Mouse (Mus musculus): ENCODE measurements around the gene Chd6.

Gene Chd6

DNA sequence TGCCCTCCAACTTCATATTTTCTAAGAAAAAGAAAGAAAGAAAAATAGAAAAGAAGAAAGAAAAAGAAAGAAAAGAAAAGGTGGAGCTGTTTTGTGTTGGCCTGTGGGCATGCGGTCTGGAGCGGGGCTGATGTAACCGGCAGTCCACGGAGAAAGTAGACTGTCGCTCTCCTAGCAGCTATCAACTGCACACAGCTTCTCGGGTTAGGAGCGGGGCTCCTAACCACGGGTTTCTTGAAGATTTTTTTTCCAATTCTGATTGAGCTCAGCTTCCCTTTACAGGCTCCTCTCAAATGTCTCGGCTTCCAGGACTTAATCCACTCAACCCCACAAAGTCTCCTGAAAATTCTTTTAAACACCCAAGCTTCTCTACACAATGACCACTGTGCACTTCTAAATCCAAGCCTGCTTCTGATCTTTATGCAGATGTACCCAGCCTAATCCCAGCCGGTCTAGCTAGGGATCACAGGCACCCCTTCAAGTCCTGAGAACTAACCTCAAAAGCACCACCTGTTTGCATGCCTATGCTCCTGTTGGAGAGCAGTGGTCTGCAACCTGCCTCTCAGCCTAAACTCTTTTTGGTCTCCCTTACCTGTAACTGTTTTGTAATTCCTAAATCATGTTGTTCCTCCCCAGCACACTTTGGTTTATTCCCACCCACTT lies 42.6 kb downstream of the Chd6 start:
- DNase-seq: no peak

DNA sequence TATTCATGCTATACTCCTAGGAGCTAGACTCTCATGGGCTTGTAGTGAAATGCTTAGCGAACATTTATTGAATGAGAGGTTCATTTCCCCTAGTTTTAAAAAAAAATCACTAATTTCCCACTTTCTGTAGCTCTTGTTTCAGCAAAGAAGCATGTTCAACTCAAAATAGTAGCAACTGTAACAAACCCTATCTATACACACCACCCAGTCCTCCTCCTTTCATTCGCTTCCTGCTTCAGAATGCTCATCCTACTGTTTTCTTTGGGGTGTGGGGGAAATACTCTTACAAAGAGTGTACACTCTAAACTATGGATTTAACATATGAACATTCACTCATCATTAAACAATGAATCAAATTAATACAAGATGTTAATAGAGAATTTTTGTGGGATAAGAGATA lies 43.3 kb downstream of the Chd6 start:
- DNase-seq: no peak

DNA sequence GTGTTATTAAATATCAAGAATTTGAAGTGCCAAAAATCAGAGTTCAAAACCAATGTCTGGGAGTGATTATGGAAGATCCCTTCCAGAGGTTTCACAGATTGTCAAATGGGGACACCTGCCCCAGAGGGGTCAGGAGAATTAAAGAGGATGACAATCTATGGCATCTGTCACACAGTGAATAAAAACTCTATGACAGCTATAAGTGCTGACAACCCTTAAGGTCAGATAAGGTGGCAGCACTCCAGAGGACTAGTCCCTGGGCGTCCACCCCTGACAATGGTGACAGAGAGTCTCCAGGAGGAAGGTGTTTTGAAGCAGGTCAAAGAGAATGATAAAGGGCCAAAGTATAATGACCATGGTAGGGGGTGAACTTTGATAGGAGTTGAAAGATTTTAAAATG lies 44.0 kb downstream of the Chd6 start:
- no peak for DNase-seq

DNA sequence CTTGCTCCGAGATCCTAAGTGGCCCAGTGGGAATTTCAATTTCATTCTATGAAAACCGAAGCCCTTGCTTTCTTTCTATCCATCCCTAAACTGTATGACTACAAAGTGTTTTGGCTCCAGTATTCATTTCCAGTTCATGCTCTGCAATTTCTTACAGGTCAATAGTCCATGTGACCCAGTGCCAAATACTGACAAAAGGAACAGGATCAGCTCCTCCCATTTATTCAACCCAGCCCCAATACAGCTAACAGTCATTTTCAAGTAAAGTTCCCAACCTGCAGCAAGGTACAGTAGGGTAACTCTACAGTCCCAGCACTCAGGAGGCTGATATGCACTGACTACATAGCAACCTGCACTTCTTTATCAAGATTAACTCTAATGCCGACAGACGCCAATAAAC lies 50.0 kb downstream of the Chd6 start:
- no peak for DNase-seq

DNA sequence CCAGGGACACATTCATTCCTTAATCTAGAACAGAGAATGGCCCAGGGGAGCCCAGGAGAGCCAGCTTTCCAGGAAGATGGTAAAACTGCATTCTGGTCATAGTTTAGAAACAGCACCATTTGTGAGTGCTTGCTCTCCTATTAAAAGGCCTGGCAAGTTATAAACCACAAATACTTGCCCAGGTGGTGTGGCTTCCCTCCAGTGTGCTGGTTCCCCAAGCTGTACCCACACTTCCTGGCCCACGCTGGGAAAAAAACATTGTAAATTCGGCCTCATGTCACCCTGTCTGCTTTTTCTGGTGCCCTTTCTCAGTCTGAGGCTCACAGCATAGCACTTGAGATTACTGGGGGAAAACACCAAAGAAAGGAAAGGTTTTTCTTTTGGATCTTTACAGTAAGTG lies 55.1 kb downstream of the Chd6 start:
- peak; percentile 28 to 53 for DNase-seq

DNA sequence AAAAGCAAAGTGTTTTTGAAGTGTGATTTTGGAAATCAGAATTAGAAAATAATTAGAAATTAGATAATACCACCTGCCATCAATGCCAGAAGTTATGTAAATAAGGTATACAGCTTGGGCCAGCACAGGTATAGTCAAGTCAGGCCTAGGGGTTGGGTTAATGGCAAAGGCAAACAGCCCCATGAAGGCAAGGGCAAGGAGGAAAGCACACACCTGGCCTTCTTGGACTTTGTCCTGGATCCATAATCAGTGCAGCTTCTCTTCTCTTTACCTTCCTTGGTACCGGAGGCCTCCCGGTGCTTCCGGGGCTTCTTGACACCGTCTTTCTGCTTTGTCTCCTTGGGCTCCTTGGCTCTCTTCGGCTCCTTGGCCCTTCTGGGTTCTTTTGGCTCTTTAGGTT lies 56.7 kb downstream of the Chd6 start:
- no peak for DNase-seq

DNA sequence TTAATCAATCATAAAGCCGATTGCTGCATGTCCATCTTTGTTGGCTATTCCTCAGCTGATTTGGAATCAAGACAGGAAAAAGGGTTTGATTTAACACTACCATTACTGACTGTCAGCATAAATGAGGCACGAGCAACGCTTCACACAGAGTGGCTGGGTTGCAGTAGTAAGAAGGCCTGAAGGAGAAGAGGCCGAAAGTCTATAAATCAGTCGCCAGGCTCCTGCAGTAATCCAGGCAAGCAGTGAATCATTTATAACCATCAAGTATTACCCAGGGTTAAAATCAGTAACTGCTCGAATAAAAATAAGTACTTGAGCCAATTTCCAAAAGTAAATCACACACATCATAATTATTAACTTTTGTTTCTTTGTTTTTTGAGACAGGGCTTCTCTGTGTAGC lies 59.4 kb downstream of the Chd6 start:
- DNase-seq: no peak

DNA sequence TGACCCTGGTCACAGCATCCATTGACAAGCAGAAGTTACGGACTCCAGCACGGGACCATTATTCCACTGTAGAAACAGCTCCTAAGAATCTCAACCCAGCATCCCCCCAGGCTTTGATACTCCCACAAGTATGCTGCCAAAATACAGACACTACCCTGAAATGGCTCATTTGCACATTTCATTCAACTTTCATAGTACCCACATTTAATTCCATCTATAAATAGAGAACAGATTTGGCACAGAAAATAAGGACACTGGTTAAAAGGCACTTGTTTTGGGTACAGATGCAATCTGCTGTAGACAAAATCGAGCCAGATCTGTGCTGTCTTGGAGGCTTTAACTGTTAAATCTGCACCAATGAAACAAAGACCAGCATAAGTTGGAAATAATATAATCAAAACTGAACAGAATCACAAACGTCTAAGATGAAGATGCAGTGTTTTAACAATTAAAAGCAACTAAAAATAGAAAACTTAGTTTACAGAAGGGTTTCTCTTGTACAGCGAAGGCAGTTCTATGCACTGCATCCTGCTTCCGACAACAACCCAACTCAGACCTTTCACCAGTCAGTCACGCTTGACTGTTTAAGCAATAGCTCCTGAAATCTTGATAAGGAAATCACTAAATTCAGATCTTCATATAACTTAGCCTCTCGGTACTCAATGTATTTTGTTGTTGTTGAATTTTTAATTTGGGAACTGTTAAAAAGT lies 64.2 kb downstream of the Chd6 start:
- no peak for DNase-seq

DNA sequence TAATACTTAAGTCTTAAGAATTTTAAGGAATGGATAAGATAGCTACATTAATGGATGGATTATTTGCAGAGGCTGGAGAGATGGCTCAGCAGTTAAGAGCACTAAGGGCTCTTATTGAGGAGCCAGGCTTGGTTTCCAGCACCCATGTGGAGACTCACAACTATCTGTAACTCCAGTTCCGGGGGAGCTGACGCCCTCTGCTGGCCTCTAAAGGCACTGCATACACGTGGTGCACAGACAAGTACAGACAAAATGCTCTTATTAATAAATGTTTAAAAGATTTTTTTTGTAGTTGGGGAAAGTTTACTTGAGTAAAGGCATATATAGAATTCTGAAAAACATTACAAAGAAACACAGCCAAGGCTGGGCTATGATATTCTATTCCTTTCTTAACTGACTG lies 66.0 kb downstream of the Chd6 start:
- DNase-seq: no peak

DNA sequence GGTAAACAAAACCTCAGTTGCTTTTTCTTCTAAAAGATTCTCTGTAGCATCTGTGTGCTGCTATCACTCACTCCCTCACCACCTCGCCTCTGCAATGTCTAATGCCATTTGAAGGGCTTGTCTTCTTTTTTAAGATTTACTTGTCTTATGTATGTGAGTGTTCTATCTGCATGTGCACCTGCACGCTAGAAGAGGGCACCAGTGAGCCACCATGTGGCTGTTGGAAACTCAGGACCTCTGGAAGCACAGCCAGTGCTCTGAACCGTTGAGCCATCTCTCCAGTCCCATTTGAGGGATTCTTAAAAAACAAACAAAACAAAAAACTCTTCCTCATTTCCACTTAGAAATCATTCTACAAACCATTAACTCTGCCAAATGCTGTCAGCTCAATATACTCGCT lies 68.1 kb downstream of the Chd6 start:
- no peak for DNase-seq

DNA sequence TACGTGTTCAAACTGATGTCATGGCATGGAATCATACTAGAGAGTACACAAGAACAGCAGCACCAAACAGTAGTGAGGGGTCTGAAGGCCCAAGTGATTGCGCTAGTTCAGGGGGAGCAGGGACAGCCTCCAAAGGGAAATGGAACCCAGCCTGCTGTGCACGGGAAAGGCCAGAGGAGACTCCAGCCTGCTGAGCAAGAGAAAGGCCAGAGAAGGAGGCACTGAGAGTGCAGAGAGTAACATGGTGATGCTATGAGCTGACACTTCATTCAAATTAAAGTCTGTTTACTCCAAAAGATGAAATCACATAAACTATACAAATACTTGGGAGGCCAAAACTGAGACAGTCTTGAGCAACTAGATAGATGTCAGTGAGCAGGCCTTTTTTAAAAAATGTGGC lies 71.1 kb downstream of the Chd6 start:
- no peak for DNase-seq

DNA sequence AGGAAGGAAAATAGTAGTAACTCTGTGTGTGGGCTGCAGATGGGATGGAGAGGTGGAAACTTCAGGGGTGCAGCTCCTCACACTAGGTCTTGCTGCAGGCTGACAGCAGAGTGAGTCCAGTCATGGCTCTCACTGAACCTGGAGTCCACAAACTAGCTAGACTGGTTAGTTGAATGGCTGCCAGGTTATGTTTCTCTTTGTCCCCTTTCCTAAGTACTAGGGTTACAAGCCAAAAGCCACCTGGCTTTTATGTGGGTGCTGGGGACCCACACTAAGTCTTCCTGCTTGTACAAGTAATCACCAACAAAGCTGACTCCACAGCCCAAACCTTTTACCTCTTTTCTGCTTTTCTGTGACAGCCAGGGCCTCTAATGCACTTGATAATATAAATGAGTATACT lies 75.7 kb downstream of the Chd6 start:
- DNase-seq: no peak

DNA sequence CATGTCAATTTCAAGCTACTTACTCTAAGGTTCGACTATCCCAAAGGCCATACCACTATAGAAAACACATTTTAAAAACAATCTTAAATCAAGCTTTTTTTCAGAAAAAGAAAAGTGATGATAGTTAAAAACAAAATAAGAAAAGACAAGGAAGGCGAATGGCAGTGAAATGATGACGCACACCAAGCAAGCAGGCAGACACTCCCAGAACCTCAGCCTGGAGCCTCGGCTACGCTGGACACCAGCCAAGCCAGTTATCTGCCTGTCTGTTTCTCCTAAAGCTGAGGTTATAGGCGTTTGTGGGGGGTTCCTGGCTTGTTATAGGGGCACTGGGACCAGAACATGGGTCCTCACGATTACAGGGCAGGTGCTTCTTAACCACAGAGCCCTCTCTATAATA lies 76.5 kb downstream of the Chd6 start:
- DNase-seq: peak; percentile 30 to 38

DNA sequence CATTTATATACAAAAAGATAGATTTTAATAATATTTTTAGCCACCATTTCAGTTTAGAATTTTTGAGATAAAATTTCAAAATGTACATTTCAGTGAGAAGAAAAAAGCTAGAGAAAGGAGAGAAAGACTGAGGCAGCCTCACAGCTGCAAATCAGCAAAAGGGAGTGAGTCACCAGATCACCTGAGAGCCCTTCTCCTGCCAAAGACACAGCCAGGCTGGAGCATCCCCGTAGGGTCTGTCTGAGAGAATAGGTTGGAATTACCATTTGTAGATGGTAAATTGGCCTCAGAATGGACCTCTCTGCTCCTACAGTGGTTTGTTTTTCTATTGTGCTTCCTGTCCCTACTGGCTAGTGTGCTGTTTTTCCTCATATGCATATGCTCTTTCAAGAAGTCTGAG lies 84.3 kb downstream of the Chd6 start:
- DNase-seq: peak; percentile 9 to 21

DNA sequence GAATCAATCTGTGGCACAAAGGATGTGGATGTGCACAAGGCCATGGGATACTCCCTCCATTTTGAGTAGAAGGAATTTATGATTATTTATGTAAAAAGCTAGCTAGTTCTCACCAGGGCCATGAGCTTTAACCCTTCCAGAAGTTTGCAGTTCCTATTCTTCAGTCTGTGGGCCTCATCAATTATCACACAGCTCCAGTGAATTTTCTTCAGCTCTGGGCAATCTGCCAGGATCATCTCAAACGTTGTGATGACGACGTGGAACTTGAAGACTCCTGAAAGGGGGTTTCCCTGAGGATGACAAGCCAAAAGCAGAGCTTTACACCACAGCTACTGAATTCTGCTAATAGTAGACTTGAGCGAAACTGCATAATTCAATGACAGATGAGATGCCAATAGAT lies 91.0 kb downstream of the Chd6 start:
- no peak for DNase-seq

DNA sequence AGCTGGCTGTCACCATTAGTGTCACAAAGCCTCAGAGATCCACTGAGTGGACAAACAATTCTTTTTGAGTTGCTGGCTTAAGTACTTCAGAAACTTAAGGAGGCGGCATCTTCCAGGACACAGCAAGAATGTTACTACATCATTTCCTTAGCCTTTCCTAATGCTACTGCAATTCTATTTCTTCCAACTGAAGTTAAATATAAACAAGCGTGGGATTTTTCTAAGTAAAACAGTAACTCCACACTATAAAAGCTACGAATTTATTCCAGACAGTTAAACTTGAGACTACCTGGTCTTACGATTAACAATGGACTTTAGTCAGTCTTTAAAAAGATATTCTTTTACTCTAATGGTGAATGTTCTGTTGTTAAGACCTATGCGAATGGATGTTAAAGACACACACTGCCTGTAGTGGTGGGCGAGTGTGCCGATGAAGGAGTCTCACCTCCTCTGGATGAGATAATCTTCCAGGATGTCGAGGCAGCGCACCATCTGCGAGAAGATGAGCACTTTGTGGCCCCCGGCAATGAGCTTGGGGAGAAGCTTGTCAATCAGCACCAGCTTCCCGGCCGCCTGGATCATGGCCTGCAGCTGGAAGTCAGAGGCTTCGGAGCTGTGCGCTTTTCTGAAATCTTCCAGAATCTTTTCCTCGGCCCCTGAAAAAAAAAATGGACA lies 96.2 kb downstream of the Chd6 start:
- DNase-seq: no peak

DNA sequence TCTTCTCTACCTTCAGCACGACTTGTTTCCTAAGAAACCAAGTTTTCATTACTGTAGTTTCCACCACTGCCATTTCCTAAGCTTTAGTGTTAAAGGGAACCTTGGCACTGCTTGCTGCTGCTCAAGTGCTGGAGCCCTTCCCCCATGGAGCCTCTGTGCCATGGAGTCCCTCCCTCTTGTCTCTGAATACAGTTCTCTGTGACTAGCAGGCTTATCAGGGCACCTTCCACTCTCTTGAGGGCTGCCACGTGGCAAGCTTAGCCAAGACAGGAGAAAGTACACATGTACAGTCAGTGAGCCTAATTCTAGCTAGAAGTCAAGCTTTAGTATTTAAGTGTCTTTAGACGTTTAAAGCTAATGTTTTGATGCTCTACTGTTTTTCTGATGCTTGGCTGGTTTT lies 104.5 kb downstream of the Chd6 start:
- DNase-seq: no peak

DNA sequence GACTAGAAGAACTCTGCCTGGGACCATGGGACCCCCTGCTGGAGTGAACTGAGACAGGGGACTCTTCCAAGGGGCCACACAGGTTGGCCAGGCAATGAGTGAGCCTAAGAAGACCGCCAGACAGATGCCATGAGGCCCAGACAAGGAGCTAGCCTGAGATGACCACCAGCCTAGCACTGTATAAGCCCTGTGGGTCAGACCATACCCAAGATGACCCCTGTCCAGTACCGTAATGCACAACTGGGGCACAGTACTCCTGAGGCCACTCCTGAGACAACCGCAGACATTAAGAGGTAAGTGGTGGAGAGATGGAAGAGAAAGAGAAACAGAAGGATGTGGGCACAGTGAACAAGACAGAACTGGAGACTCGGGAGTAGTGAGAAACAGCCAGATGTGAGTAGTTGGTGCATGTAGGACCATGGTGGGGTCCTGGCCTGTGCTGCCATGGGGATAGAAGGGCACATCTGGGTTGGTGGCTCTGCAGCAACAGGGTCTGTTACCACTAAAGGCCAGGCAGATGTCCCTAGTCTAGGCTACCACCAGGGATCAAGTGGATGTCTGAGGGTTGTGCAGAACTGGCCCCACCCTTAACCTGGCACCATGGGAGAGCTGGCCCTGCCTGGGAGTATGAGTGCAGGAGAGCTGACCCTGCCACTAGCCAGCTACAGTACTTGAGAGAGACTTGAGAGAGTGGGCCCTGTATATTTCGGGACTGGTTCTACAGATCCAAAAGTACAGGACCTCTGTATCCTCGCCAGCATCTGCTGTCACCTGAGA lies 111.7 kb downstream of the Chd6 start:
- DNase-seq: no peak

DNA sequence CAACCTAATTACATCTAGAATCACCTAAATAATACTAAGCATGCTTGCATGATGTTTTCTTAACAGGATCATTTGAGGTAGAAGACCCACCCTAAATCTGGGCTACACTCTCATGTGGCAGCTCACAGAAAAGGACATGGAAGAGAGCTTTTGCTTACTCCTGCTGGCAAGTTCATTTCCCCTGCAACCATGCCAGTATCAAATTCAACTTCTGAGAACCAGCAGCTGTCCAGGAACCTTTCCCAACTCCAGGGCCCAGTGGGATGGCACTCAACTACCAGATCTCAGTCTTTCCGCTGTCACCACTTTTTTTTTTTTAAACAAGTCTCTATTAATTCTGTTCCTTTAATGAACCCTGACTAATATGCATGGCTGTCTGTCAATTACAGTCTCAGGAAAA lies 114.7 kb downstream of the Chd6 start:
- no peak for DNase-seq

DNA sequence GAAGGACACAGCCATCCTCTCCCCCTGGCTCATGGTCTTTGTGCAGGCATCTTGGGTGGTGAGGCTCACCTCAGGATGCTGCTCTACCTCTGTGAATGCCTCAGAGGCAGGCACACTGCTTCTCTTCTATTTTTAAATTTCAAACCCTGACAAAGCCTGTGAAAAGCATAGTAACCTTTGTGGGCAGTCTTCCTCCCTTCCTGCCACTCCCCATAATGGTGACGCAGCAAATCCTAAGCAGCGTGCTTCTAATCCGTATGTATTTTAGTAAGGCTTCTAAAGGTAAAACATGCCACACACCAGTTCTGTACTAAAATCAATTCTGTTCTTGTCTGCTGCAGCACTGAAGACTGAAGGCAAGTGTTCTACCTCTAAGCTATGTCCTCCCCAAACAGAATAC lies 116.4 kb downstream of the Chd6 start:
- DNase-seq: no peak

DNA sequence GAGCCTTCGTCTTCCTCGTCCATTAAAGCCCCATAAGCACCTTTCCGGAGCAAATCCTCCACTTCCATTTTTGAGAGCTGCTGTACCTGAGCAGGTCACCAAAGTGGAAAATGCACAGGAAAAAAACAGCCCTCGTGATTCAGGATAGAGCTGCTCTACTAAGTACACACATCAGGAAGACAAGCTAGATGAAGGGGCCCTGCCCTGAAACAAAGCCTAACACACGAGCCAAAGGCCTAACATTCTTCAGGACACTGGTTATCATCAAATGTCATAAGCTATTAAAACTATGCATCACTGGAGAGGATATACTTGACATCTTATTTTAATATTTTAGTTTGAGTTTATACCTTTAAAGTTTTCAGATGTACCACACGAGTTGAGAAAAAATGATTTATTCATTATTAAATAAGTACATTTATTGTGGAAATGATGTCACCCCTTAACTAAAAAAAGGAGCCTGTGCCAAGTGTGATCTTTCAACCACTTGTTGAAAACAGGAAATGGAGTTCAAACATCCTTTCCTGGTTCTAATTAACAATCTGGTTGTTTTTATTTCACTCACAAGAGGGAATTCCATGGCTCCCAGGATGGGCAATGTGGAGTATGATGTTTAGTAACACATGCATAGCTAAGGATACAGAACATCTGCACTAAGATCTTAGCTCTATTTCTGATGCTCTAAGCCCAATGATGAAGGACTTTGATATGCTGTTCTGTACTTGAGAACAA lies 118.4 kb downstream of the Chd6 start:
- no peak for DNase-seq

DNA sequence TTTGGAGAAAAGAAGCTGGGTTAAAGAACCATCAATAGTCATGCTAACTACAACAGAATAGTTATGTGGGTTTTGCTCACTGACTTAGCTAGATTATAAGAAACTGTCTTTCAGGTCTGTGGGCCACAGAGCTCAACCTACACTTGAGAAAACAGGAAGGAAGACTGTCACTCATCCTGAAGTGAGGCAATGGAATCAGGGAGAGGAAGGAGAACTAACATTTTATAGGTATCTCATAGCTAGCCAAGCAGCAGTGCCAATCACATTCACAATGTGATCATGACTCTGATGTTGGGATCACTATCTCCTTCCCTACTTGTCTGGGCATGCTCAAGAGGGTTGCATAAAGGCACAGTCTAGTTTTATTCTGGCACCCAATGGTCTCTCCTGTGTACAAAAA lies 121.4 kb downstream of the Chd6 start:
- no peak for DNase-seq

DNA sequence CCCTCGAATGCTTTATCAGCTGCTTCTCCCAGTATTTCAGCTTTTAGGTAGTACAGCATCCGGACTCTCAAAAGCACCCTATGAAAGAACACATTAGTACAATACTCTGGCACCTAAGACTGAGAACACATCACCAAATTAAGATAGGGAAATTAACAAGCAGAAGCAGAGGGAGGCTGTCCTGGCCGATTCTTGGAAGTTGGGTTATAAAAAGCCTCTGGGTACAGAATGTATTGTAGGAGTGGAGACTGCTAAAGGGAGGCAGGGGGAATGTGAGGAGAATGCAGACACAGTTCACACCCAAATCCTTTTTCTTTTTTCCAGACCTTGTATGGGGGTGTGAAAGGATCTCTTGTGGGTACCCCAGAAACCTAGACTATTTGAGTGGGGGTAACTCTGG lies 126.2 kb downstream of the Chd6 start:
- no peak for DNase-seq

Data from cerebellum, postnatal 14 days (tissue).